Mouse (Mus musculus) urinary bladder, postnatal 10 days (tissue): ENCODE data around the gene Rpl10l.

Source experiments
- DNase-seq: peaks from one replicate; pipeline ENCODE4 v3.0.0; 2022; ENCODE audit warnings: low spot score

Rpl10l gene

GRCm38 (mm10) chr12:66283991-66284622 is at the start of gene Rpl10l:
Gene Rpl10l, minus strand, starts transcription at chr12:66284401.
- DNase-seq: no peak

- DNase-seq: no peak
Observed at GRCm38 (mm10) chr12:66275890-66276289, 8.3 kb downstream of the Rpl10l start.

DNA sequence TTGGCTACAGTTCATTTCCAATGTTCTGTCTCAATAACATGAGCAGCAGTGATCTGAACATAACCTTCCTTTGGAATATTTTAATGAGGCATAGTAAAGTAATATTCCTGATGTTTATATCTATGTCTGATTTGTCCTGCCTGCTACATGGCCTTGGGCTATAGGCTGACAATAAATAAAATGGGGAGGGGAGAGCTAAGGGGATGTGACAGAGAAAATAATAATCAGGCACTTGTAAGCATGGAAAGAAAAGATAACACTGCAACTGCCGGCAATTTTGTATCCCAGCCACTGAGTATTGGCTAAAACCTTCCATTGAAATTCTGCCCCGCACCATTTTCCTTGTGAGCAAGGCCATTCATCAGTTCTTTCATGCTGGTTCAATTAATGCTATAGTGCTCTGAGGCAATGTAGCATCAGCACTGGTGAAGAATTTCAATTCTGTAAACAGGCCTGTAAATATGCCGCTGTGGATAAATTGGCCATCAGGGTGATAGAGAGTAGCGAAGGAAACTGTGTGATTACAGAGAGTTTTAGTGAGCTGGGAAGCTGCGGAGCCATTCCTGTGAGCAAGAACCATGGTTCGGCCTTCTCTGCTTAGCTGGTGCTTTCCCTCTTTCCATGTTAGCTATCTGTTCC is 38.6 kb downstream of the Rpl10l start:
- no peak for DNase-seq

DNA sequence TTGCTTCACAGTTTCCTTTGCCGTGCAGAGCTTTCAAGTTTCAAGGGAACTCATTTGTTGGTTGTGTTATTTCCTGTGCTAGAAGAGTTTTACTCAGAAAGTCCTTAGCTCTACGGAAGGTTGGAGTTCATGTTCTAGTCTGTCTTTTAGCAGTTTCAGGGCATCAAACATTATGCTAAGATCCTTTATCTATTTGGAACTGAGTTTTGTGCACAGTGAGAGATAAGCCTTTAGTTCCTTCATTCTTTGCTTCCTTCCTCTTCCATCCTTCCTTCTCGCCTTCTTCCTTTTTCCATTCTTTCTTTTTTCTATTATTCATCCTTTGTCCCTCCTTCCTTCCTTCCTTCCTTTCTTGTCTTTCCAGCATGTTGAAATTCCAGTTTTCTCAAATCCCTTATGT is 50.0 kb downstream of the Rpl10l start:
- DNase-seq: no peak
